Mouse (Mus musculus): ENCODE measurements around the gene Il17ra. TPM values are rescaled to one million over a fixed set of nuclear protein-coding genes. Genes with fewer than 3 reads are reported as not detected.

The Il17ra gene
- polyA plus RNA-seq, 1 experiment from 2014 or later: 3.1 TPM

- no peaks in the 10 kb centered on the region for H3K9me3 ChIP-seq (ENCODE audit: control insufficient read depth, low read length)
- no peak overlapping the region for H3K27ac ChIP-seq (ENCODE audit: low read depth, low read length)
- H3K9ac ChIP-seq (replicated peaks; ENCODE audit: low read depth, low read length): no peak overlapping the region
- H3K4me1 ChIP-seq (ENCODE audit: control insufficient read depth, insufficient read depth, low read length): no peaks in the 10 kb centered on the region
- H3K36me3 ChIP-seq (ENCODE audit: control insufficient read depth, insufficient read depth, low read length): peaks cover 21% of the 10 kb centered on the region
- no peak overlapping the region for H3K4me3 ChIP-seq (ENCODE audit: low read depth, low read length)
- H3K4me2 ChIP-seq (ENCODE audit: low read depth, low read length): no peak overlapping the region
- ATAC-seq (ENCODE audit: low read depth): no peak
- WGBS: 87% methylated on average over 7 of the region's 7 CpGs
- no peaks in the 10 kb centered on the region for H3K27me3 ChIP-seq (ENCODE audit: control insufficient read depth, insufficient read depth, low read length)
These were observed 46.9 kb downstream of the Il17ra start for GRCm38 (mm10) chr6:120509975-120510374.

- H3K4me2 ChIP-seq (ENCODE audit: low read depth, low read length): no peak overlapping the region
- no peak for ATAC-seq (ENCODE audit: low read depth)
- H3K27ac ChIP-seq (ENCODE audit: low read depth, low read length): no peak overlapping the region
- H3K9me3 ChIP-seq (ENCODE audit: control insufficient read depth, low read length): no peaks in the 10 kb centered on the region
- H3K27me3 ChIP-seq (ENCODE audit: control insufficient read depth, insufficient read depth, low read length): no peaks in the 10 kb centered on the region
- no peaks in the 10 kb centered on the region for H3K4me1 ChIP-seq (ENCODE audit: control insufficient read depth, insufficient read depth, low read length)
- H3K36me3 ChIP-seq (ENCODE audit: control insufficient read depth, insufficient read depth, low read length): peaks cover 21% of the 10 kb centered on the region
- 85% methylated on average over 8 of the region's 8 CpGs for WGBS
- no peak overlapping the region for H3K9ac ChIP-seq (replicated peaks; ENCODE audit: low read depth, low read length)
- H3K4me3 ChIP-seq (ENCODE audit: low read depth, low read length): no peak overlapping the region
These were observed 47.4 kb downstream of the Il17ra start for GRCm38 (mm10) chr6:120510425-120510824.

GRCm38 (mm10) chr6:120511212-120511611 lies 48.2 kb downstream of the Il17ra start:
- Histone ChIP-seq H3K4me2 (ENCODE audit: low read depth, low read length) (no peak overlapping the region), H3K27ac (ENCODE audit: low read depth, low read length) (no peak overlapping the region), H3K4me1 (ENCODE audit: control insufficient read depth, insufficient read depth, low read length) (no peaks in the 10 kb centered on the region), H3K4me3 (ENCODE audit: low read depth, low read length) (no peak overlapping the region), H3K36me3 (ENCODE audit: control insufficient read depth, insufficient read depth, low read length) (peaks cover 21% of the 10 kb centered on the region), H3K27me3 (ENCODE audit: control insufficient read depth, insufficient read depth, low read length) (no peaks in the 10 kb centered on the region), H3K9me3 (ENCODE audit: control insufficient read depth, low read length) (no peaks in the 10 kb centered on the region), H3K9ac (replicated peaks; ENCODE audit: low read depth, low read length) (no peak overlapping the region)
- no peak for ATAC-seq (ENCODE audit: low read depth)
- 83% methylated on average over 6 of the region's 6 CpGs for WGBS

- H3K9ac ChIP-seq (replicated peaks; ENCODE audit: low read depth, low read length): no peak overlapping the region
- H3K4me3 ChIP-seq (ENCODE audit: low read depth, low read length): no peak overlapping the region
- 94% methylated on average over 4 of the region's 4 CpGs for WGBS
- H3K4me2 ChIP-seq (ENCODE audit: low read depth, low read length): no peak overlapping the region
- ATAC-seq (ENCODE audit: low read depth): no peak
- no peak overlapping the region for H3K27ac ChIP-seq (ENCODE audit: low read depth, low read length)
- H3K27me3 ChIP-seq (ENCODE audit: control insufficient read depth, insufficient read depth, low read length): no peaks in the 10 kb centered on the region
- peaks cover 12% of the 10 kb centered on the region for H3K36me3 ChIP-seq (ENCODE audit: control insufficient read depth, insufficient read depth, low read length)
- no peaks in the 10 kb centered on the region for H3K9me3 ChIP-seq (ENCODE audit: control insufficient read depth, low read length)
- H3K4me1 ChIP-seq (ENCODE audit: control insufficient read depth, insufficient read depth, low read length): no peaks in the 10 kb centered on the region
These were observed 53.4 kb downstream of the Il17ra start for GRCm38 (mm10) chr6:120516422-120516821.

GRCm38 (mm10) chr6:120516879-120517278 lies 53.8 kb downstream of the Il17ra start:
- Histone ChIP-seq H3K9ac (replicated peaks; ENCODE audit: low read depth, low read length) (no peak overlapping the region), H3K36me3 (ENCODE audit: control insufficient read depth, insufficient read depth, low read length) (peaks cover 12% of the 10 kb centered on the region), H3K4me3 (ENCODE audit: low read depth, low read length) (no peak overlapping the region), H3K27ac (ENCODE audit: low read depth, low read length) (no peak overlapping the region), H3K4me1 (ENCODE audit: control insufficient read depth, insufficient read depth, low read length) (no peaks in the 10 kb centered on the region), H3K27me3 (ENCODE audit: control insufficient read depth, insufficient read depth, low read length) (no peaks in the 10 kb centered on the region), H3K4me2 (ENCODE audit: low read depth, low read length) (no peak overlapping the region), H3K9me3 (ENCODE audit: control insufficient read depth, low read length) (no peaks in the 10 kb centered on the region)
- WGBS: 95% methylated on average over 6 of the region's 6 CpGs
- no peak for ATAC-seq (ENCODE audit: low read depth)

- H3K4me1 ChIP-seq (ENCODE audit: control insufficient read depth, insufficient read depth, low read length): no peaks in the 10 kb centered on the region
- no peak overlapping the region for H3K27ac ChIP-seq (ENCODE audit: low read depth, low read length)
- H3K4me2 ChIP-seq (ENCODE audit: low read depth, low read length): no peak overlapping the region
- peaks cover 12% of the 10 kb centered on the region for H3K36me3 ChIP-seq (ENCODE audit: control insufficient read depth, insufficient read depth, low read length)
- ATAC-seq (ENCODE audit: low read depth): no peak
- 94% methylated on average over 5 of the region's 5 CpGs for WGBS
- H3K9ac ChIP-seq (replicated peaks; ENCODE audit: low read depth, low read length): no peak overlapping the region
- no peaks in the 10 kb centered on the region for H3K9me3 ChIP-seq (ENCODE audit: control insufficient read depth, low read length)
- H3K27me3 ChIP-seq (ENCODE audit: control insufficient read depth, insufficient read depth, low read length): no peaks in the 10 kb centered on the region
- H3K4me3 ChIP-seq (ENCODE audit: low read depth, low read length): no peak overlapping the region
These were observed 54.3 kb downstream of the Il17ra start for GRCm38 (mm10) chr6:120517311-120517710.

- H3K27ac ChIP-seq (ENCODE audit: low read depth, low read length): no peak overlapping the region
- no peaks in the 10 kb centered on the region for H3K4me1 ChIP-seq (ENCODE audit: control insufficient read depth, insufficient read depth, low read length)
- no peaks in the 10 kb centered on the region for H3K27me3 ChIP-seq (ENCODE audit: control insufficient read depth, insufficient read depth, low read length)
- H3K36me3 ChIP-seq (ENCODE audit: control insufficient read depth, insufficient read depth, low read length): peaks cover 9% of the 10 kb centered on the region
- 83% methylated on average over 5 of the region's 5 CpGs for WGBS
- ATAC-seq (ENCODE audit: low read depth): no peak
- no peak overlapping the region for H3K4me3 ChIP-seq (ENCODE audit: low read depth, low read length)
- H3K9me3 ChIP-seq (ENCODE audit: control insufficient read depth, low read length): no peaks in the 10 kb centered on the region
- H3K9ac ChIP-seq (replicated peaks; ENCODE audit: low read depth, low read length): no peak overlapping the region
- no peak overlapping the region for H3K4me2 ChIP-seq (ENCODE audit: low read depth, low read length)
These were observed 56.6 kb downstream of the Il17ra start for GRCm38 (mm10) chr6:120519647-120520046.

- H3K9ac ChIP-seq (replicated peaks; ENCODE audit: low read depth, low read length): no peak overlapping the region
- WGBS: 94% methylated on average over 5 of the region's 5 CpGs
- no peaks in the 10 kb centered on the region for H3K9me3 ChIP-seq (ENCODE audit: control insufficient read depth, low read length)
- no peak for ATAC-seq (ENCODE audit: low read depth)
- H3K4me3 ChIP-seq (ENCODE audit: low read depth, low read length): no peak overlapping the region
- no peak overlapping the region for H3K4me2 ChIP-seq (ENCODE audit: low read depth, low read length)
- no peaks in the 10 kb centered on the region for H3K27me3 ChIP-seq (ENCODE audit: control insufficient read depth, insufficient read depth, low read length)
- H3K4me1 ChIP-seq (ENCODE audit: control insufficient read depth, insufficient read depth, low read length): peaks cover 5% of the 10 kb centered on the region
- peaks cover 9% of the 10 kb centered on the region for H3K36me3 ChIP-seq (ENCODE audit: control insufficient read depth, insufficient read depth, low read length)
- no peak overlapping the region for H3K27ac ChIP-seq (ENCODE audit: low read depth, low read length)
These were observed 61.7 kb downstream of the Il17ra start for GRCm38 (mm10) chr6:120524796-120525195.

GRCm38 (mm10) chr6:120529123-120529522 lies 66.1 kb downstream of the Il17ra start:
- peaks cover 15% of the 10 kb centered on the region for H3K4me1 ChIP-seq (ENCODE audit: control insufficient read depth, insufficient read depth, low read length)
- no peak overlapping the region for H3K4me3 ChIP-seq (ENCODE audit: low read depth, low read length)
- H3K4me2 ChIP-seq (ENCODE audit: low read depth, low read length): no peak overlapping the region; the same call in 1 of the 2 replicates
- WGBS: 80% methylated on average over 4 of the region's 4 CpGs
- no peaks in the 10 kb centered on the region for H3K27me3 ChIP-seq (ENCODE audit: control insufficient read depth, insufficient read depth, low read length)
- no peaks in the 10 kb centered on the region for H3K9me3 ChIP-seq (ENCODE audit: control insufficient read depth, low read length)
- H3K9ac ChIP-seq (replicated peaks; ENCODE audit: low read depth, low read length): no peak overlapping the region
- H3K36me3 ChIP-seq (ENCODE audit: control insufficient read depth, insufficient read depth, low read length): no peaks in the 10 kb centered on the region
- ATAC-seq (ENCODE audit: low read depth): no peak
- no peak overlapping the region for H3K27ac ChIP-seq (ENCODE audit: low read depth, low read length)
